Mouse (Mus musculus) heart, postnatal 14 days (tissue): ENCODE data around the gene Asl. TPM values are rescaled to one million over a fixed set of nuclear protein-coding genes. Genes with fewer than 3 reads are reported as not detected.
A peak's percentile ranks its signal among the peaks of the same experiment; 100 is the strongest.
"Not testable (repeated sequence)": the region's sequence is repeated elsewhere in the genome, so short reads cannot be mapped to it uniquely, and the experiment has no call there.

Experiments used
- DNase-seq, 2 experiments: peaks; one replicate each; pipeline ENCODE4 v3.0.0; 2021 to 2022
- intact Hi-C: fragments of 180-260 bp; cut with DNase I; formaldehyde crosslinking; loops from one replicate; pipeline ENCODE4 v1.15.1; 2025
- total RNA-seq, 2 experiments: library from RNA; stranded (reverse); gene quantifications; 2 replicates each; pipeline ENCODE4 v1.2.3; 2021

Gene Asl
- total RNA-seq, 2 experiments from 2014 or later = 6.8 to 7.7 TPM

- peak; percentile 56 to 60 for DNase-seq
- intact Hi-C loops = no loop called here
These were observed 19.9 kb upstream of the Asl start for GRCm38 (mm10) chr5:130048786-130049520.

GRCm38 (mm10) chr5:130047013-130047412 lies 18.0 kb upstream of the Asl start:
- intact Hi-C loops = no loop called here
- no peak for DNase-seq

GRCm38 (mm10) chr5:130046589-130046988 lies 17.5 kb upstream of the Asl start:
- DNase-seq = peak in 1 of 2 experiments; percentile 32
- intact Hi-C loops = loop anchor here (1.0 kb wide), 1 partner anchor 33 kb away; no protein-coding TSS in a partner anchor

GRCm38 (mm10) chr5:130046100-130046499 lies 17.1 kb upstream of the Asl start:
- intact Hi-C loops = loop anchor here (1.0 kb wide), 1 partner anchor 33 kb away; no protein-coding TSS in a partner anchor
- DNase-seq = no peak

- intact Hi-C loops = loop anchor here (1.0 kb wide), 1 partner anchor 95 kb away; no protein-coding TSS in a partner anchor
- peak; percentile 58 to 75 for DNase-seq
These were observed 15.2 kb upstream of the Asl start for GRCm38 (mm10) chr5:130044201-130044695.

DNA sequence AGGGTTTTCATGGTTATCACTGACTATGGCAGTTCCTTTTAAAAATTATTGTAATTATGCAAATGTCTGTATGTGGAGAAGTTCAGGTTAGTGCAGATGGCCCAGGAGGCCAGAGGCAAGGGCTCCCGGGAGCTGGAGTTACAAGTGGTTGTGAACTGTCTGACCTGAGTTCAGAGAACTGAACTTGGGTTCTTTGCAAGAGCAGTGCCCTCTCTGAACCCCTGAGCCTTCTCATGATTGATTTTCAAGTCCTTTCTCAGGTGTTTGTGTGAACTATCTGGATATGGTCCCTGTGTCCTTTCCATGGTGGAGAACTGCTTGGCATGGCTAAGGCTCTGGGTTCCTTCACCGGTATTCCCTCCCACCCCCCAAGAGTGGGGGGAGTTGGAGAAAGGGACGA lies 14.7 kb upstream of the Asl start:
- DNase-seq = no peak
- intact Hi-C loops = loop anchor here (1.0 kb wide), 1 partner anchor 96 kb away; no protein-coding TSS in a partner anchor

- DNase-seq = no peak
- intact Hi-C loops = no loop called here
These were observed 12.2 kb upstream of the Asl start for GRCm38 (mm10) chr5:130041262-130041661.

DNA sequence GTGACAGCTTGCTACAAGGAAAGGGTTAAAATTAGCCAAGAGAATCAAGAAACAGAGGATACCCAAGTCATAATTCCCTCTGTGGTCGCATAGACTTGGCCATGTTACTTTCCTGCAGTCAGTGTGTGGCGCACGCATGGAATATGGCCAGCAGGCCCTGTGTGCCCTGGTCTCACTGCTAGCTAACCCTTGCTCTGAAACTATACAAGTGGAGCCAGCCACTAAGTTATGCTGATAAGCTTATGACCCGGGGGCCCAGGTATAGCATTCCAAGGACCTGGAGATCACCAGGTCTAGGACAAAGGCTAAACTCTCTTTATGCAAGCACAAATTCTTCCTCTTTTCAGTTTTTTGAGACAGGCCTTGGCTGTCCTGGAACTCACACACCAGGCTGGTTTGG lies 11.8 kb upstream of the Asl start:
- intact Hi-C loops = no loop called here

DNA sequence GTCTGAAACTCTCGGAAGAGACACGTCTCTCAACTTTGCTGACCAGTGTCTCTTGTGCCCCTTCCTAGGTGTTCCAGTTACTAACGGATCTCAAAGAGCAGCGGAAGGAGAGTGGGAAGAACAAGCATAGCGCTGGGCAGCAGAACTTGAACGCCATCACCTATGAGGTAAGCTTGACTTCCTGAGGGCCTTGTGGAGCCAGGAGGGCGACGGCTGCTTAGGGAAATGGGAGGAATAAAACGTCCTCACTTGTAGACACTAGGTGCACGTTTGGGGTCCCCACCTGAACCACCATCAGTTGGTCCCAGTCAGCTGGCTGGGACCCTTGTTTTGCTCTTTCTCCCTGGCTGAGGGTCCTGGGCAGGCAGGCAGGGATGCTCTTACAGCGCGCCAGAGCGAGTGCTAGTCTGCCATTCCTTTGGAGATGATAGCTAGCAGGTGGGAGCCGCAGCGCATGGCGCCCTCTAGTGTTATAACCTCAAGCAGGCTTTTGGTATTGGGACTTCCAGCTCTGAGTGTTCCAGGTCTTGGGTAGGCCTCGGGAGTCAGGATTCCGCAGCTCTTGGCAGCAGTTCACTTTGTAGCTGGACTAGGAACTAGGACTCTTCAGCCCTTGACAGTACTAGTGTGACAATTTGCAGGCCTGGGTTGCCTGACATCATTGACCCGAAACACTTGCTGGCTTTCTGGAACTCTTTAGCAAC lies 8.9 kb upstream of the Asl start:
- intact Hi-C loops = loop anchor here (2.0 kb wide), 2 partner anchors 15 to 39 kb away; no protein-coding TSS in a partner anchor
- DNase-seq = peak; percentile 74 to 78

More for the DNA sequence above, 11.8 kb upstream of the Asl start:
- no peak for DNase-seq

DNA sequence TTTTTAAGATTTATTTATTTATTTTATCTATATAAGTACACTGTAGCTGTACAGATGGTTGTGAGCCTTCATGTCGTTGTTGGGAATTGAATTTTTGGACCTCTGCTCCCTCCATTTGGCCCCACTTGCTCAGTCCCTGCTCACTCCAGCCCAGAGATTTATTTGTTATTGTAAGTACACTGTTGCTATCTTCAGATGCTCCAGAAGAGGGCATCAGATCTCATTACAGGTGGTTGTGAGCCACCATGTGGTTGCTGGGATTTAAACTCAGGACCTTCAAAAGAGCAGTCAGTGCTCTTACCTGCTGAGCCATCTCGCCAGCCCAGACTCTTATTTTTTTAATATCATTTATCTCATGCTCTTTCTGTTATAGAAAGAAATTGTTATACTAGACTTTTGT lies 7.3 kb upstream of the Asl start:
- intact Hi-C loops = loop anchor here (2.0 kb wide), 1 partner anchor 37 kb away; no protein-coding TSS in a partner anchor
- not testable (repeated sequence) for DNase-seq

- DNase-seq = no peak
These were observed 4.8 kb upstream of the Asl start for GRCm38 (mm10) chr5:130033869-130034268.

DNA sequence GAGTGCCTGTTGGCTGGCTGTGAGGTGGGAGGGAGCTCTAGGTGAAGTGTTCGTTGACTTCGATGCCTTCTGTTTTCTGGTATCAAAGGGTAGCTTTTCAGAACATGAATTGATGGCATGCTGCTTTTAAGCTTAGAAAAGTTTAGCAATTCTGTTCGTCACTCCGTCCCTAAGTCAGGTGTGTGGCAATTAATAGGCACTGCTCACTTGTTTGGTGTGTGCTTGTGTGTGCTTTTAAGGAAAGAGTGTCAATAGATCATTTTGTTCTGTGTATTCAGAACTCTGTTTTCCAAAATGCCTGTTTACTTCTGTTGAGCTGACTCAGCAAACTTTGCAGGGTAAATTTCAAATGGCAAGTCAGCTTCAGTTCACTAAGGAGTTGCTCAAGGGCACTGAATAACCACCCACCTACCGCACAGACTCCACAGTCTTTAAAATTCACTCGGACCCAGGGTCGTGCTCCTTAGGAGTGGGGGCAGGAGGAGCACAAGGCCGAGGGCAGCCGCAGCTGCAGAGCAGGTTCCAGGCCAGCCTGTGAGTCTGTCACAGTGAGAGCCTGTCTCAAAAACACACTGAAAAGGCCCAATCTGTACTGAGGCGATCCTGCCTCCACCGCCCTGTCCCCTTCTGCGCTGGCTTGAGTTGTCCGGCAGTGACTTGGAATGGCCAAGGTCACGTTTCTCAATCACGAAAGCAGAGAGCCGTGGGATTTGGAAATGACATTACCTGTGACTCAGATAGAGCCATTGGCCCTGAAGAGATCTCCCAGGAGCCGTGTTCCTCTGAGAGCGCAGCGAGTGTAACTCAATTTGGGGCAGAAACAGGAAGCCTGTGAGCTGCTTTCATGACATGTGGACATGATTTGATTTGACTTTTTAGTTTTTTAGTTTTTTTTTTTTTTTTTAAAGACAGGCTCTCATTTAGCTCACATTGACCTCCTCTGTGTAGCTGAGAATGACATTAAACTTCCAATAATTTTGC lies 2.7 kb upstream of the Asl start:
- DNase-seq = no peak
- intact Hi-C loops = no loop called here

More at GRCm38 (mm10) chr5:130033869-130034268, 4.8 kb upstream of the Asl start:
- intact Hi-C loops = no loop called here

GRCm38 (mm10) chr5:130027696-130028095 lies 1.4 kb downstream of the Asl start:
- intact Hi-C loops = loop anchor here (5.0 to 10.0 kb wide), 2 partner anchors 195 to 227 kb away; partner anchors contain the start of genes Sbds and Tyw1
- DNase-seq = no peak

DNA sequence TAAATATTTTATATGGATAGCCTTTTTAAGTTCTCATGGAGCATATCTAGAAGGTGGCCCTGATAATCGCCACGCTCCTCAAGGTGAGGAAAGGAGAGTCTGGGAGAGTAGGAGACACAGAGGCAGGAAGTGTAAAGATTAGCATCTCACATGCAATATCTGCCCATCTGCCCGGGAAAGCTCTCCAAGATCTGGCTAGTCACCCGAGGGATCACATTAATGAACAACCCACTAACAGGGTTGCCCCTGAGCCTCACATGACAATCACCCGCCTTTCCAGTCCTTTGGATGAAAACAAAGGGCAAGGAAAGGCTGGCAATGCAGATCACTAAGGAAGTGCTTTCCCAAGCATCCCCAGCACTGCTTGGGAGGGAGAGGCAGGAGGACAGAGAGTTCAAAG lies 1.9 kb downstream of the Asl start:
- DNase-seq = no peak
- intact Hi-C loops = loop anchor here (5.0 to 10.0 kb wide), 2 partner anchors 195 to 228 kb away; partner anchors contain the start of genes Sbds and Tyw1

- DNase-seq = peak; percentile 77 to 84
- intact Hi-C loops = loop anchor here (2.0 to 10.0 kb wide), 4 partner anchors 15 to 231 kb away; partner anchors contain the start of genes Kctd7, Sbds and Tyw1
These were observed 5.1 kb downstream of the Asl start for GRCm38 (mm10) chr5:130023767-130024539.

GRCm38 (mm10) chr5:130023067-130023766 lies 5.8 kb downstream of the Asl start:
- intact Hi-C loops = loop anchor here (2.0 to 10.0 kb wide), 4 partner anchors 16 to 232 kb away; partner anchors contain the start of genes Kctd7, Sbds and Tyw1
- DNase-seq = no peak

- intact Hi-C loops = loop anchor here (2.0 to 10.0 kb wide), 4 partner anchors 16 to 232 kb away; partner anchors contain the start of genes Kctd7, Sbds and Tyw1
- no peak for DNase-seq
These were observed 6.7 kb downstream of the Asl start for GRCm38 (mm10) chr5:130022366-130022765.
